Mouse (Mus musculus) small intestine, adult 2 months (tissue): Measurements from ENCODE around the gene Cyp27b1.

ENCODE experiments used
- CTCF ChIP-seq: fragments of 200-500 bp; IDR thresholded peaks from 2 replicates; pipeline ENCODE4 v1.5.1; 2012; ENCODE audit warnings: low read depth, mild to moderate bottlenecking, control low read depth, inconsistent platforms, low read length, moderate library complexity, mixed read lengths; ENCODE audit not compliant: insufficient replicate concordance, insufficient read length; ENCODE audit errors: extremely low read depth
- POLR2A ChIP-seq: fragments of 200-500 bp; IDR thresholded peaks from 2 replicates; pipeline ENCODE4 v1.6.1; 2012; ENCODE audit warnings: low read depth, mild to moderate bottlenecking, control low read depth, inconsistent platforms, low read length, moderate library complexity

DNA sequence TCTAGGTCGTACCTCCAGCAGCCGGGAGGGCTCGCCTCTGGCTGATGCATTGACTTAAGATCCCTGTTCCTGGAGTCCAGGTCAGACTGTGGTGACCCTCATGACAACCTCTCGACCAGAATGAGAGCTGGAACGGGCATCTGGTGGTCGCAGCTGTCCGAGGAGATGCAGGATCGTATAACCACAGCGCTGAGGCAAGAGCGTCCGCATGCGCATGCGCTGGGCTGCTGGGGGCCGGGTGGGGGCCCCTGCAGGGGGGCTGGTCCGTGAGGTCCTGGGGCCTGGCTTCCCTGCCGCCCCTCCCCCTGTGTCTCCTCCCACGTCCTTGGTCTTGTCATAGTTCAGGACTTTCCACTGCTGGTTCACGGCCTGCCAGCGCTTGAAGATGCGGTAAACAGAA is 8.4 kb downstream of the Cyp27b1 start:
- TF ChIP-seq CTCF (no peak), POLR2A (no peak)
